Mouse (Mus musculus): Measurements from ENCODE around the gene Vmn2r58.
"Not testable (repeated sequence)": the region's sequence is repeated elsewhere in the genome, so short reads cannot be mapped to it uniquely, and the experiment has no call there.

Vmn2r58 gene

DNA sequence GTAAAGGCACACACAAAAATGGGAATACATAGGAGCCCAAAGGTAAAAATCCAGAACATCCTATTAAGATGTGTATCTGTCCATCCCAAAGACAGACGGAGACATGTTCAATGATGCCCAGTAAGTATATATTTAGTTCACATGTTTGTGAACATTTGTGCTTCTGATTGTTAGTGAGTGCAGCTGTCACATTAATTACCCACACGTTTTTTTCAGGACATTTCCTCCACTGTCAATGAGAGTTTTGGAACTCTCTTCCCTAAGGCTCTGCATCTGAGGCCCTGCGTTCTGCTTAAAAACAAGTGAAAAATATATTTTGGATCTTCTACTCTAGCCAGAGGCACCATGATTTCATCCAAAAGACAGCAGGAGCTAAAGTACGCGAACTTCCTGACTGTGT is at the start of gene Vmn2r58:
TSS of gene Vmn2r58 (minus strand) at position 101 of the 400 bp plus-strand sequence.
- not testable (repeated sequence) for DNase-seq (ENCODE audit: low read depth)
